Mouse (Mus musculus) limb, embryonic 10.5 days (tissue): ENCODE measurements around the gene Gm37240. TPM values are rescaled to one million over a fixed set of nuclear protein-coding genes. Genes with fewer than 3 reads are reported as not detected.

Experiments used
- DNase-seq: peaks from one replicate; pipeline ENCODE4 v3.0.0-alpha.2; 2017; ENCODE audit warnings: low spot score
- H3K27ac ChIP-seq: fragments of 300-500 bp; sonication (generic); 2 replicates; pipeline ENCODE4 v1.5.1; 2016; ENCODE audit warnings: mild to moderate bottlenecking
- H3K27me3 ChIP-seq: fragments of 300-500 bp; sonication (generic); 2 replicates; pipeline ENCODE4 v1.6.1; 2016; ENCODE audit warnings: low read depth, mild to moderate bottlenecking; ENCODE audit not compliant: poor library complexity, severe bottlenecking
- H3K36me3 ChIP-seq: fragments of 300-500 bp; sonication (generic); 2 replicates; pipeline ENCODE4 v1.6.1; 2016; ENCODE audit warnings: mild to moderate bottlenecking, moderate library complexity
- H3K4me1 ChIP-seq: fragments of 300-500 bp; sonication (generic); 2 replicates; pipeline ENCODE4 v1.6.1; 2016
- H3K4me3 ChIP-seq: fragments of 300-500 bp; sonication (generic); 2 replicates; pipeline ENCODE4 v1.5.1; 2016; ENCODE audit warnings: mild to moderate bottlenecking, moderate library complexity
- H3K9me3 ChIP-seq: fragments of 300-500 bp; sonication (generic); replicated peaks from 2 replicates; pipeline ENCODE4 v1.6.1; 2016; ENCODE audit warnings: mild to moderate bottlenecking
- WGBS: fragments of 180-500 bp; shearing (Covaris S2); methylation state at CpG from one replicate; pipeline ENCODE4 v1.1.7; 2016; 5-methylcytosine and 5-hydroxymethylcytosine counted together
- polyA plus RNA-seq: library from polyadenylated mRNA; unstranded; fragments of >200 nt; fragmentation: Nextera tagmentation; extraction: Ambion mirVana; gene quantifications from 2 replicates; pipeline ENCODE4 v1.2.1, GENCODE M21; 2016

The Gm37240 gene
- polyA plus RNA-seq, 1 experiment from 2014 or later = 3.1 TPM

DNA sequence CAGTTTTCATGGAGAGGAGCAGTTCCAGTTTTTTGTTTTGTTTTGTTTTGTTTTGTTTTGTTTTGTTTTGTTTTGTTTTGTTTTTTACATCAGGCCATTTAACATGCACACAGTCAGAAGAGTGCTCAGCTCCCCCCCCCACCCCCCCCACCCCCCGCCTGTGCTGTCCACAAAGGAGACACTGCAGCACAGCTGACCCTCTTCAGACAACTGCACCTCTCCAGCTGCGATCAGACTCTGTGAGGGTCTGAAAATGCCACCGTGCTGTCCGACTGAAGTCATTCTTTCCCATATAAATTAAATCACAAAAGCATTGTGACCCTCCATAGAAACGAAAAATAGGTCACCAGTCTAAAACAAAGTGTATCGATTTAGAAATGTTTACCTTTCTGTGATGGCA lies 28.0 kb downstream of the Gm37240 start:
- Histone ChIP-seq H3K27ac (no peak overlapping the region), H3K4me3 (no peak overlapping the region), H3K27me3 (no peaks in the 10 kb centered on the region), H3K9me3 (no peaks in the 10 kb centered on the region), H3K36me3 (no peaks in the 10 kb centered on the region), H3K4me1 (peaks cover 18% of the 10 kb centered on the region; the same call in 1 of the 2 replicates)
- no peak for DNase-seq
- WGBS = 91% methylated on average over 6 of the region's 6 CpGs

DNA sequence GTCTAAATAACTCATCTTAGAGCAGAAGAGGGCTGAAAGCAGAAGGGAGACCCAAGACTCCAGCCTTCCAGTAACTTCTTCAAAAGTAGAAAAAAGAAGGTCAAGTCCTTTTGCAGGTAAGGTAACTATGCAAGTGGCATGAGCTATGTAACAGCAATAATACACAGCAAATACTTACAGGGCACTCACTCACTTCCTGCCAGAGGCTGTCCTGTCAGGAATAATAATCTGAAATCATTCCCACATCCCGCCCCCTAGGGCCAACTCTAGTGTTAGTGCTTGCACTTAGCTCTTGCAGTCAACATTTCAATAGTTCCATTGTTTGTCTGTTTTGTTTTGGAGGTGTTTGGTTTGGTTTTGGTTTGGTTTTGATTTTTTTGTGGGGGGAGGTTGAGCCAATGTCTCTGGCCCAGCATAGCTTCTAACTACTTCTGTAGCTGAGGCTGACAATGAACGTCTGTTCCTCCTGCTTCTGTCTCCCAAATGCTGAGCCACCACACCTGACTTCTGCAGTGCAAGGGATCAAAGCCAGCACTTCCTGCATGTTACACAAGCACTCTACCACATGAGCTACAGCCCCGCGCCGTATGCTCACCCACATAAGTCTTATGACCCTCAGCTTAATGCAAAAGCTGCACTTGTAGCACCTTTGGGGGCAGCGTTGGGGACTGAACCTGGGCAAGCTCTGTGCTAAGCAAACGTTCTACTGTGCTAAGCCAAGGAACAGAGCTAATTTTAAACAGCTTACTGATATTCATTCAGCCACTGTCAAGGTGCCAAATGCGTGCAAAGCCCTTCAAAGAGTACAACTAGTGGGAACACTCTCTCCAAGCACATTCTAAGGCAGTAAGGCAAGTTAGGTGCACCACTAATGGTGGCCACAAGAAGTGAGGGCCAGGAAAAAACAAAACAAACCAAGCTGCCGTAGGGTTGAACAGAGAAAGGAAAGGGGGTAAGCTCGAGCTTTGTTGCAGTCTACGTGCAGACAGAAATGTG lies 28.9 kb downstream of the Gm37240 start:
- Histone ChIP-seq H3K27me3 (no peaks in the 10 kb centered on the region), H3K27ac (peak overlapping the region; percentile 47; the same call in 1 of the 2 replicates), H3K36me3 (no peaks in the 10 kb centered on the region), H3K9me3 (no peaks in the 10 kb centered on the region), H3K4me1 (peaks cover 14% of the 10 kb centered on the region; the same call in 1 of the 2 replicates), H3K4me3 (no peak overlapping the region)
- 75% methylated on average over 11 of the region's 11 CpGs for WGBS
- DNase-seq = no peak

DNA sequence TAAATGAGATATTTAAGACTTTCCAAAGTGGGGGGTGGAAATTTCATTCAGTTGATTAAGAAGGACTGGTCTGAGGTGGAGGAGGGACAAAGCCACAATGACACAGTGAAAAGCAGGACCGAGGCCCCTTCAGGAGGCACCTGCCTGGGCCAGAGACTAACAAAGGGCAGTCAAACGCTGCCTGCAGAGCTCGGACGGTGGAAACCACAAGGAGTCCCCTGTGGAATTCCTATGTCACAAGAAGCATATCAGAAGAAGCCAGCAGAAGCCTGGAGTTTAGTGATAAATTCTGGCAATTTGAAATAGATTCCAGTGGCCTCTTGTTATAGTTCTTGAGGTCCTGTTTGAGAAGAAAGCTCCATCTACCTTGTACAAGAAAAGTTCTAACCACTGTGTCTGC lies 30.2 kb downstream of the Gm37240 start:
- no peaks in the 10 kb centered on the region for H3K27me3 ChIP-seq
- H3K9me3 ChIP-seq = no peaks in the 10 kb centered on the region
- H3K4me3 ChIP-seq = no peak overlapping the region
- H3K4me1 ChIP-seq = peaks cover 14% of the 10 kb centered on the region; the same call in 1 of the 2 replicates
- WGBS = 69% methylated on average over 4 of the region's 4 CpGs
- H3K27ac ChIP-seq = no peak overlapping the region
- H3K36me3 ChIP-seq = no peaks in the 10 kb centered on the region
- no peak for DNase-seq

DNA sequence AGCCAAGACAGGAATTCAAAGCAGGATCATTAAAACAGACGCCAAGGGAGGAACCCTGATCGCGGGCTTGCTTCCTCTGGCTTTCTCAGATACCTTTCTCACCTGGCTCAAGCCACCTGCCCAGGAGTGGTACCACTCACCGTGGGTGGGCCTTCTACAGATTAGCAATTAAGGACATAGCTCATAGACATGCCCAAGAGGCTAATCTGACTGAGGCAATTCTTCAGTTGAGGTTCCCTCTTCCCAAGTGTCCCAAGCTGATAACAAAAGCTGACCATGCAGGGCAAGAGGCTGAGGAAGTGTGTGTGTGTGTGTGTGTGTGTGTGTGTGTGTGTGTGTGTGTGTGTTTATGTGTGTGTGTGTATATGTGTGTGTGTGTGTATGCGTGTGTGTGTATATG lies 31.4 kb downstream of the Gm37240 start:
- Histone ChIP-seq H3K9me3 (no peaks in the 10 kb centered on the region), H3K27me3 (no peaks in the 10 kb centered on the region), H3K27ac (no peak overlapping the region), H3K36me3 (no peaks in the 10 kb centered on the region), H3K4me3 (no peak overlapping the region), H3K4me1 (peaks cover 14% of the 10 kb centered on the region; the same call in 1 of the 2 replicates)
- no peak for DNase-seq
- 89% methylated on average over 5 of the region's 5 CpGs for WGBS

DNA sequence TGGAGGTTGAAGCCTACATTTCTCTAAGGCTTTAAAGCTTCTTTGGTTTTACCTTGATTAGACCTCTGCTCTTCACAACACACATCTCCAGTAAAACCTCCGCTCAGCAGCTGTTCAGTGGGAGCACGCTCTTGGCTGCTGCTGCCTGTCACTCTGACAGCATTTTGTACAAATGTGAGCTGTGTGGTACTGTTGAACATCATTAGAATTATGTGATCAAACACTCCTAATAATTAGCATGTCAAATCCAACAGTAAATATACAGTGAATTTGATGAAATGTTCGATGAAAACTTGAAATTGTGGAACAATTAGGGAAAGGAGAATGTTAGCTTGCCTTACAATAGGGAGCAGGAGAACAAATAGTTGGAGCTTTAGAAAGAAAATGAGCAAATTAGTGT lies 32.3 kb downstream of the Gm37240 start:
- WGBS = 92% methylated on average over 3 of the region's 3 CpGs
- Histone ChIP-seq H3K36me3 (no peaks in the 10 kb centered on the region), H3K4me1 (peaks cover 14% of the 10 kb centered on the region; the same call in 1 of the 2 replicates), H3K27me3 (no peaks in the 10 kb centered on the region), H3K4me3 (no peak overlapping the region), H3K27ac (no peak overlapping the region), H3K9me3 (no peaks in the 10 kb centered on the region)
- DNase-seq = no peak

DNA sequence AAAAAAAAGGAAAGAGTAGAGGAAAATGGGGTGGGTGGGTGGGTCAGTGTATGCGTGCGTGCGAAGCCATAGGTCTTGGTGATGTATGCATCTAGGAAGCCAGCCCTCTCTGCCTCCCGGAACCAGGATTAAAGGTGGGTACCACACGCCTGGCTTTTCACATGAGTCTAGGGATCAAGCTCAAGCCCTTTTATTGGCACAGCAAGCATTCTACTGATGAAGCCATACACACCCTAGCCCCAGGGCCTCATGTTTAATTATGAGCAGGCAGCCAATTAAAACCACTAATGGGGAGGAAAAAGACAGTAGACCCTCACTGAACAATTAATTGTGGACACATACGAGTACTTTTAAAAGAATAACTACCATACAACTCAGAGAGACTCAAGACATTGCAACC lies 33.2 kb downstream of the Gm37240 start:
- no peak for DNase-seq
- Histone ChIP-seq H3K36me3 (no peaks in the 10 kb centered on the region), H3K27ac (no peak overlapping the region), H3K4me3 (no peak overlapping the region), H3K4me1 (peaks cover 14% of the 10 kb centered on the region; the same call in 1 of the 2 replicates), H3K9me3 (no peaks in the 10 kb centered on the region), H3K27me3 (no peaks in the 10 kb centered on the region)
- WGBS = 86% methylated on average over 6 of the region's 6 CpGs

DNA sequence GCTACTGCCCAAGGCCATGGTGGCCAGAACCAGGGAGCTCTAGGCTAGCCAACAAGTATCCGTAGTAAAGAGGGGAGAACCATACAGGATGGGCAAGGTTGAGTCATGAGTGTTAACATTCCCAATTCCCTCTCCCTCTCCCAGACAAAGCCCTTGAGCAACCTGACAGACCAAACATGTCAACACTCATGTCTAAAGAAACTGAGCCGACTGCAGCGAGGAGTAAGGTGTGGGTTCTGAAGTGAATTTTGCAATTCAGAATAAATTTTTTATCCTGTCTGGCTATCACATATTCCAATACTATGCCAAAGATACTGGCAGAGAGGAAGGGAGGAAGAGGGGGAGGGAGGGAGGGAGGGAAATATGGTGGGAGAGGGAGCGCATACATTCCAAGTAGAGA lies 33.6 kb downstream of the Gm37240 start:
- Histone ChIP-seq H3K9me3 (no peaks in the 10 kb centered on the region), H3K27me3 (no peaks in the 10 kb centered on the region), H3K4me3 (no peak overlapping the region), H3K4me1 (peaks cover 12% of the 10 kb centered on the region; the same call in 1 of the 2 replicates), H3K27ac (no peak overlapping the region), H3K36me3 (no peaks in the 10 kb centered on the region)
- DNase-seq = no peak
- 86% methylated on average over 4 of the region's 4 CpGs for WGBS

DNA sequence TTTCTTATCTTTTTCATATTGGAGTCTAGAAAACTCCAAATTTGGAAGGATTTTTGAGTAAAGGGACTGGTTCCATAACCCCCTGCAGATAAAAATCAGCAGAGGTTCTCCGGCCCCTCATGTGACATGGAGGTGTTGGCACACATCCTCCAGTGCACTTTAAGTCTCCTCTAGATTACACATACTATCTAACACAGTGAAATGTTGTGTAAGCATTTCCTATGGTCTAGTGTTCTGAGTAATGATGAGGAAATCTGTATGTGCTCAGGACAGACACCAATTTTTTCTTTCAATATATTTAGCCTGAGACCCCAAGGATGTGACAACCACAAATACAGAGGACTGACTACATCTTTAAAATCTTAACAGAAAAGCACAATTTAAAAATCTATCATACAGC lies 37.2 kb downstream of the Gm37240 start:
- Histone ChIP-seq H3K4me1 (no peaks in the 10 kb centered on the region), H3K9me3 (no peaks in the 10 kb centered on the region), H3K4me3 (no peak overlapping the region), H3K27me3 (no peaks in the 10 kb centered on the region), H3K36me3 (no peaks in the 10 kb centered on the region), H3K27ac (no peak overlapping the region)
- no peak for DNase-seq
- WGBS = 94% methylated on average over 1 of the region's 1 CpGs

DNA sequence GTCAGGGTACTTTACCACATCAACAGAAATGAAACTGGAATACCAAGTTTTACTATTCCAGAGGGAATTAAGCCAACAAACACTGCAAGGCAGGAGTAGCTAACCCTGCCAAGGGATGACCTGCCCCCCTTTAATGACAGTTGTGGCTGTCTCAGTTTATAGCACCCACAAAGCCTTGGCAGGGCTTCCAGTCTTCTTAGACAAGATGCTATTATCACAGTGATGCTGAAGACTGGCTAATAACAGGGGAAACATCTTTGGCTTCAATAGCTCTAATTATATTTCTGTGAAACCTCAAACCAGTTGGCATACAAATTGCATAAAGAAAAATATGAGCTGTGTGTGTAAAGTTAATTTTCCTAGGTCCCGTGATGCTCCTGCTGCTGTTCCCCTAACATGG lies 41.0 kb downstream of the Gm37240 start:
- no peaks in the 10 kb centered on the region for H3K36me3 ChIP-seq
- H3K27ac ChIP-seq = no peak overlapping the region
- no peaks in the 10 kb centered on the region for H3K27me3 ChIP-seq
- no peak for DNase-seq
- H3K9me3 ChIP-seq = no peaks in the 10 kb centered on the region
- no peak overlapping the region for H3K4me3 ChIP-seq
- 73% methylated on average over 1 of the region's 1 CpGs for WGBS
- peaks cover 17% of the 10 kb centered on the region for H3K4me1 ChIP-seq

DNA sequence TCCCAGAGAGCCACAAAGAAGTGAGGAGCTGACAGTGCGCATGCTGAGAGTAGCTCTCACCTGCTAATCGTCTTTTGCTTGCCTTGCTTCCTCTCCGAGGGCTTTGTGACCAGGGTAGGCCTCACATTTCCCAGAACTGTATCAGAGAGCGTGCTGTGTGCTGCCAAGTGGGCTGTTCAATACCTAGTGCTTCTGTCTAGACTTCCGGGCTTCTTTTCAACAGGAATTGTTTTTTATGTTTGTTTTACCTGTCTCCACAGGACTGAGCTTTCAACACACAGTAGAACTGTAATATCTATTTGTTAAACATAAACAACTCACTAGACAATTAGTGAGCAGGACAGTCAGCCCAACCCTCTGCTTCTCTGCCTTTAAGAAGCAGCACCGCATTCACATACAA lies 42.0 kb downstream of the Gm37240 start:
- Histone ChIP-seq H3K27me3 (no peaks in the 10 kb centered on the region), H3K9me3 (no peaks in the 10 kb centered on the region), H3K27ac (no peak overlapping the region), H3K4me3 (no peak overlapping the region), H3K36me3 (no peaks in the 10 kb centered on the region), H3K4me1 (peaks cover 18% of the 10 kb centered on the region)
- no peak for DNase-seq
- 86% methylated on average over 6 of the region's 6 CpGs for WGBS

DNA sequence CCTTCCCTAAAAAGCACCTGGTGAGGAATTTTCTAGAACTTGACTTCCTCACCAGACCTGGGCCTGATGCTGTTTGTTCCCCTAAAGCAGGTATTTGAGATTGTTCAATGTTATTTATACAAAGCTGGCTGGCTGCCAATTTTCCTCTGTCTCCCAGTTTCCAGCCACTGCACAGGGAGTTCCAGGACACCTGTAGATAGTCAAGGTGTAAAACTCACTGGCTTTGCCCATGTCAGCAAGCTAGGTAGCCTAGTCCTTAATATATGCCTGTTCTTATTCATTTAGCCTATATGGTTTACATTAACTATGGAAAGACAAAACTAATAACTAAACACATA lies 44.5 kb downstream of the Gm37240 start:
- H3K4me1 ChIP-seq = peaks cover 18% of the 10 kb centered on the region
- no peak overlapping the region for H3K4me3 ChIP-seq
- H3K9me3 ChIP-seq = no peaks in the 10 kb centered on the region
- no peaks in the 10 kb centered on the region for H3K27me3 ChIP-seq
- H3K27ac ChIP-seq = peak overlapping the region; percentile 80
- DNase-seq = no peak
- no peaks in the 10 kb centered on the region for H3K36me3 ChIP-seq

DNA sequence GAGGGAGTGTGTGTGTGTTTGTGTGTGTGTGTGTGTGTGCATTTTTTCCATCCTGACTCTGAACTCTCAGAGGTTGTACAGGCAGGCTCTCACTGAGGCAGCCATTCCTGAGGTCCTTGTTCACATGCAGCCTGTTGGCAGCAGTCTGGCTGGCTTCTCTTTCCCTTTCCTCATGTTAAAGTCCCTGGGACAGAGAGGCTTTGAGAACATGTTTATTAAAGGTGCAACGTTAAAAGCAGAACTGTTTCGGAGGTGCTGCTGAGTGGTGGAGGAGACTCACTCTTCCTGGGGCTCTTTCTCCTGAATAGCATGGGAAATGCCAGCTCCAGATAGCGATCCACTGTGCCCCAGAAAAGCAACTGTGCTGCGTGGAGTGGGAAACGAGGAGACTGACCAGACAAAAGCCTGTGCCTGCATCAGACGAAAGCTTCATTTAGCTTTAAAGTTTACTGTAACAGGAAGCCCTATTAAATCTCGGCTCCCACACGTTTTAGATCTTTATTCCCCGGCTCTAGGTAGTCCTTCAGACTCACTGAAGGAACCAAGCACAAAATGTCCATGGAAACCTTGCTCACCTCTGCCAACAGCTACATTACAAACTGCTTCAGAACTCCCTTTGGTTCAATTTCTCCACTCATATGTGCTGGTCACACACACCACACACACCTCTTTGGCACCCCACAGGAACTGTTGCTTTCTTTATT lies 45.0 kb downstream of the Gm37240 start:
- no peaks in the 10 kb centered on the region for H3K36me3 ChIP-seq
- H3K9me3 ChIP-seq = no peaks in the 10 kb centered on the region
- H3K4me3 ChIP-seq = no peak overlapping the region
- peak; percentile 37 for DNase-seq
- H3K27ac ChIP-seq = peak overlapping the region; percentile 80
- no peaks in the 10 kb centered on the region for H3K27me3 ChIP-seq
- H3K4me1 ChIP-seq = peaks cover 18% of the 10 kb centered on the region
- 54% methylated on average over 9 of the region's 9 CpGs for whole genome bisulfite sequencing
